Mouse (Mus musculus) heart, embryonic 15.5 days (tissue): ENCODE results near the gene Zscan4-ps2. TPM values are rescaled to one million over a fixed set of nuclear protein-coding genes. Genes with fewer than 3 reads are reported as not detected.
"Not testable (repeated sequence)": the region's sequence is repeated elsewhere in the genome, so short reads cannot be mapped to it uniquely, and the experiment has no call there.

Source experiments
- ATAC-seq: fragments of 200-750 bp; cut with Nextera tagmentation; replicated peaks from 2 replicates; pipeline ENCODE4 v1.8.0; 2017; ENCODE audit warnings: low read depth, moderate TSS enrichment; ENCODE audit not compliant: insufficient number of reproducible peaks, insufficient read depth, low FRiP score
- H3K27ac ChIP-seq: fragments of 300-500 bp; sonication (generic); 2 replicates; pipeline ENCODE4 v1.5.1; 2015; ENCODE audit warnings: mild to moderate bottlenecking, inconsistent platforms
- H3K27me3 ChIP-seq: fragments of 300-500 bp; sonication (generic); 2 replicates; pipeline ENCODE4 v1.6.1; 2015; ENCODE audit warnings: inconsistent platforms
- H3K36me3 ChIP-seq: fragments of 300-500 bp; sonication (generic); 2 replicates; pipeline ENCODE4 v1.6.1; 2015; ENCODE audit warnings: mild to moderate bottlenecking, inconsistent platforms
- H3K4me1 ChIP-seq: fragments of 300-500 bp; sonication (generic); replicated peaks from 2 replicates; pipeline ENCODE4 v1.6.1; 2015; ENCODE audit warnings: inconsistent platforms
- H3K4me2 ChIP-seq: fragments of 300-500 bp; sonication (generic); 2 replicates; pipeline ENCODE4 v1.6.1; 2015; ENCODE audit warnings: inconsistent platforms, mild to moderate bottlenecking, moderate library complexity
- H3K4me3 ChIP-seq: fragments of 300-500 bp; sonication (generic); 2 replicates; pipeline ENCODE4 v1.5.1; 2015; ENCODE audit warnings: mild to moderate bottlenecking, inconsistent platforms
- H3K9ac ChIP-seq: fragments of 300-500 bp; sonication (generic); 2 replicates; pipeline ENCODE4 v1.6.1; 2015; ENCODE audit warnings: mild to moderate bottlenecking, inconsistent platforms
- H3K9me3 ChIP-seq: fragments of 300-500 bp; sonication (generic); replicated peaks from 2 replicates; pipeline ENCODE4 v1.6.1; 2016; ENCODE audit warnings: inconsistent platforms
- WGBS: fragments of 180-500 bp; shearing (Covaris S2); methylation state at CpG from one replicate; pipeline ENCODE4 v1.1.7; 2015; ENCODE audit warnings: mixed read lengths; 5-methylcytosine and 5-hydroxymethylcytosine counted together
- polyA plus RNA-seq: library from polyadenylated mRNA; unstranded; fragments of >200 nt; fragmentation: Nextera tagmentation; extraction: Ambion mirVana; gene quantifications from 2 replicates; pipeline ENCODE4 v1.2.1, GENCODE M21; 2015

Zscan4-ps2 gene
- not detected in 2 replicates for polyA plus RNA-seq

GRCm38 (mm10) chr7:11514010-11514409, at the start of gene Zscan4-ps2:
Zscan4-ps2 (plus strand) TSS chr7:11514310.
- 82% methylated on average over 1 of the region's 1 CpGs for WGBS

More at GRCm38 (mm10) chr7:11514010-11514409, at the start of gene Zscan4-ps2:
- not testable (repeated sequence) for H3K27me3 ChIP-seq, H3K4me1 ChIP-seq, H3K27ac ChIP-seq, H3K4me3 ChIP-seq, H3K36me3 ChIP-seq, ATAC-seq, H3K4me2 ChIP-seq, H3K9ac ChIP-seq, H3K9me3 ChIP-seq

Other genes starting within 250 kb of the Zscan4-ps2 start
- not detected in 2 replicates for gene Zscan4e, start 203.6 kb upstream of the Zscan4-ps2 start, polyA plus RNA-seq
- not detected in 2 replicates for gene Zscan4f, start 116.4 kb upstream of the Zscan4-ps2 start, polyA plus RNA-seq
- not detected in 2 replicates for gene Zscan4-ps3, start 95.0 kb downstream of the Zscan4-ps2 start, polyA plus RNA-seq
- gene Vmn1r72, start 165.8 kb downstream of the Zscan4-ps2 start, polyA plus RNA-seq: not detected in 2 replicates
- not detected in 2 replicates for gene Vmn1r73, start 216.0 kb downstream of the Zscan4-ps2 start, polyA plus RNA-seq